Mouse (Mus musculus): ENCODE data around the gene Robo2. TPM values are rescaled to one million over a fixed set of nuclear protein-coding genes. Genes with fewer than 3 reads are reported as not detected.

Gene Robo2
- total RNA-seq, 2 experiments from 2014 or later = 0.23 to 1.0 TPM

DNA sequence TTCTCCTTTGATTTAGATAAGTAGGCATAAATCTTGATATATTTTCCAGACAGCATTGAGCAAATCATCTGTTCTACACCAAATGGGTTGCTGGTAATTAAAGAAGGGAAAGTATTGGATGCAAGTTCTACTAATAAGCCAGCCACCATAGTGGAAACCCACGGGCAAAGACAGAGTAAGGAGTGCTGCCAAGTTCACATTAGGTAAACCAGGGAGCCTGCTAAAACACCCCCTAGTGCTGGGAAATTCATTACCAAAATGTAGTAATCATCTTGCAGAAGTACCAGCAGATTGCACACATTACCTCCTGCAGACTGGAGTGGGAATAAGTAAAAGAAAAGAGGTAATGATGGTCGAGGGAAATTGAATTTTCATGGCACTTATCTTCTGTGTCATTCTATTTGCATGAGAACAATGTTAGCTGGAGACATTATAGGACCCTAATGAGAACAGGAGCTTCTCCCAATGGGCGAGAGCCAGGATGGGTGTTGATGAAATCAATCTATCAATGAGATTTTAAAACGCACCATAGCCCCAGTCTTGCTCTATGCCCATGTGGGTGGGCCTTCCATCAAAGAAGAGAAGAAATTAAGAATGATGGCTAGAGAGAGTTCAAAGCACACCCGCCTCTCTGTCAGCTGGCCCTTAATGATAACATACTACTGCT is 104.6 kb downstream of the Robo2 start:
- H3K27ac ChIP-seq = no peak overlapping the region
- no peak overlapping the region for H3K4me3 ChIP-seq
- intact Hi-C loops (cut with DNase I) = no loop called here
- DNase-seq = no peak
- no peak for TF ChIP-seq CTCF (IDR thresholded peaks at IDR 0.05)

DNA sequence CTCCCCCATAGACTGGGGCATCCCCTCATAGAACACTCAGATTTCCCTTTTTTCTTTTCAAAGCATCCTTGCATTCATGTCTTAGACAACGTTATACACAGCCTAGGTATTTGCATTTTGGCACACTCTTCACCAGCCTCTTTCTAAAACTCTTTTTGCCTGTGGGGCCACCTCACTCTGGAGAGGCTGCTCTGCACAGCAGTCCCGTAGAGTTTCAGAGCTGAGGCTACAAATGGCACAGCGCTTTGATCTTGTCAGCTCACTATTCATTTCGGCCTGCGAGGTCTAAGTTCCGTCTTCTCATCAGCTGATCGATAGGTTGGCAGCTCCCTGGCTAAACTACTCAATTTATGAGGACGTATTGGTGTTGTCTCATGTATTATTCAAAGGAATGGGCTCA is 123.7 kb downstream of the Robo2 start:
- H3K4me3 ChIP-seq = no peak overlapping the region
- no peak for DNase-seq
- intact Hi-C loops (cut with DNase I) = no loop called here
- no peak for TF ChIP-seq CTCF (IDR thresholded peaks at IDR 0.05)
- no peak overlapping the region for H3K27ac ChIP-seq

DNA sequence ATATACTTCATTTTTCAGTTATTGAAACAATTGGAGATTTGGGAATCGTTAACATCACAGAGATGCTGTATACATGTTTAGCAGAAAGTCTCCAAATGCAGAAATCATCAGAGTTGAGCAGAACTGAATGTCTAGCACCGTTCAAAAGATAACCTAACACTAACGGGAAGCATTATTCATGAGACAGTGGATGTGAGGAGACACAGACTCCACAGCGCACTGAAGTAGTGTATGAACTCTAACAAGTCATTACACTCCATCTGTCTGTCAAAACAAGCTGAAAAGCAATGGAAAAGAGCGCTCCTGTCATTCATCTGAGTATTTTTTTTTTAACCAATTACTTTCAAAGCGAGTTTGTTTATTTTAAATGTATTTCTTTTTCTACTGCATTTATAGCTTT is 129.1 kb downstream of the Robo2 start:
- intact Hi-C loops (cut with DNase I) = no loop called here
- peak overlapping the region; percentile 16; the same call in 1 of the 2 replicates for H3K27ac ChIP-seq
- no peak overlapping the region for H3K4me3 ChIP-seq
- no peak for TF ChIP-seq CTCF (IDR thresholded peaks at IDR 0.05)
- no peak for DNase-seq

DNA sequence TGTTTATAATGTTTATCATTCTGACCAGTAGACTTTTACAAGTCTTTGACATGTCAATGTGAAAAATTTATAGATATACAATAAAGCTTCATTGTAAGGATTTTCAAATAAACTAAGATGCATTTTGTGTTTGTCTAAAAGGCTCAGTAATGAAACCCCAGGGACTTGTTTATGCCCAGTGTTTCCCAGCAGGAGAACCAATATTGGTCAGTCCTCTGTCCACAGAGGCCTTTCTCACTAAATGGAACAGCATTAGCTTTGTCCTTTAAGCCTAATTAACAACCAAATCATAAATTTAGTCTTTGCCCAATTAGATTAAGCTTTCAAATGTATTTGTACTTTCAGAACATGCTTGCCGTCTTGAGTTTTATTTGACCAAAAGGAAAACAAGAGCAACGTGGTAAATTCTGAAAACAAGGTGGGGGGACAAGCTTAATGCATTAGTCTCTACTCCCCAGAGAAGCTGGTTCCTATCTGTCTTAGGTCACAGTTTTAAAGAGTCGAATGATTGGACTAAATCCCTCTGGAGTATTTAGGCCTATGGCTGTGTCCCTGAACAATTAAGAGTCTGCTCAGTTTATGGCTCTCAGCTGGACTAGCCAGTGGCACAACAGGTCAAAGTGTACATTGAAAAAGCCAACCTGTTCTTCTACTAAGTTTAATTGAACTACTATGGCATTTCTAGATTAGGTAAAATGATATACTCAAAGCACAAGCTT is 134.6 kb downstream of the Robo2 start:
- no peak for TF ChIP-seq CTCF (IDR thresholded peaks at IDR 0.05)
- intact Hi-C loops (cut with DNase I) = no loop called here

DNA sequence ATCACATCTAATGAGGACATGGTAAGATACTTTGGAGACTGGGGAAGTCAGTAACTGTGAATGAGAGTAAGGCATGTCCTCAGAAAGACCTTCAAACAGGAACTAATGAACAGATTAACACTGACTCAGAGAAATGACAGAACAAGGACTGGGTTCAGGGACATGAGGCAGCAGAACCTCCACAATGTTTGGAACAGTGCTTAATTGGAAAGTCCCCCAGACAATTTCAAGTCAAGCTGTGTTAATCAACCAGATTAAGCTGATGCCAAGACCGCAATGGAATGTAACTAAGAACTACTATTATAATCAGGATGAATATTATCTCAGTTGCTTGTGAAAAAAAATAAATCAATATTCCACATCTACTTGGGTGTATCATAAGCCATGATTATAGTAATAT is 137.0 kb downstream of the Robo2 start:
- Histone ChIP-seq H3K4me3 (no peak overlapping the region), H3K27ac (no peak overlapping the region)
- intact Hi-C loops (cut with DNase I) = no loop called here
- TF ChIP-seq CTCF (IDR thresholded peaks at IDR 0.05) = no peak
- no peak for DNase-seq

More for the DNA sequence above, 134.6 kb downstream of the Robo2 start:
- Histone ChIP-seq H3K4me3 (no peak overlapping the region), H3K27ac (no peak overlapping the region)
- no peak for DNase-seq

DNA sequence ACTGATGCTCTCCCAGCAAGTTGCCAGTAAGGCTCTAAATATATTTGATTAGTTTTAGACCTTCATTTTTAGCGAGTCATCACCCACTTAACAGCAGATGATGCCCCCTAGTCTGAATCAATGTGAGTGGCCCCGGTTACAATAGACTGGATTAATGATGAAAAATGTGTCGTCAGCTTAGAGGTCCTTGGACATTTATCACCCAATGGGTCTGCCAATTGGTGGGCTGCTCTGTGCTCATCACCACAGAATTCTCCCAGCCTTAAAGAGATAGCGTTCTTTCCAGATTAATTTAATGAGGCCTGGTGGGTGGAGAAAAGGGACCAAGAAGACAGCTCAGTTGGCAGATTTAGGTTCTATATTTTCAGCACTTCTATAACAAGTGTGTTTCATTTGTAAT is 138.6 kb downstream of the Robo2 start:
- intact Hi-C loops (cut with DNase I) = no loop called here
- no peak for DNase-seq
- Histone ChIP-seq H3K4me3 (no peak overlapping the region), H3K27ac (no peak overlapping the region)
- no peak for TF ChIP-seq CTCF (IDR thresholded peaks at IDR 0.05)

DNA sequence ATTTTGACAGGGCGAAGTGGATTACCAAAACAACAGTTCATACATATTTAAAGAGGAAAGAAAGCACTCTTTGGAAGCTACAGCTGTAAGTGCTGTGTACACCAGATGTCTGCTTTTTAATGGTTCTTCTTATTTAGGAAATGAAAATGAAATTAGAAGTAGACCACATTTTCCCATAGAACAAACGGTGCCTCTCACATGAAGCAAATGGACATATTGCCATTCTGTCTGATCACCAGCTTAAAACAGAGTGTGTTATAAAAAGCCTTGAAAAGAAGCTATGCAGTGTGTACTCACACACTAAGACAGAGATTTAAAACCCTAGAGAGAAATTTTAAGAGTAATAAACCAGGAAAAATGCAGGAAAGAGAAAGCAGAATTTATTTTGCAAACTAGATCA is 153.4 kb downstream of the Robo2 start:
- no peak for DNase-seq
- TF ChIP-seq CTCF (IDR thresholded peaks at IDR 0.05) = no peak
- Histone ChIP-seq H3K4me3 (no peak overlapping the region), H3K27ac (no peak overlapping the region)
- intact Hi-C loops (cut with DNase I) = no loop called here

DNA sequence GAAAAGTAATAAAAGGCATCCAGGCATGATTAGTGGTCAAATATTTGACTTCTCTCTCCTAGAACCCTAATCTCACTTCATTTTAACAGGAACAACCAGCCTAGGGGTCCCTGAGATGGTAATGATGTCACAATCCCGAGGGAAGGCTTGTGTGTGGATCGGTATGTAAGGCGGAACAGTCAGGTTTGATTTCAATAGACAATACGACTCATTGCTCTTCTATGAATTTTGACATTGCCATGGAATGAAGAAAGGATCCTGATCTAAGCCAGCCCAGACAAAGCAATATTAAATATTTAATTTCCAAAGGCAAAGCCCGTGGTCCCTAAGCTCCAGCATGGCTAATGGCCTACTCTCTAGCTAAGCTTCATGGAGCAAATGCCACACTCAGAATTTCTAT is 167.2 kb downstream of the Robo2 start:
- no peak for TF ChIP-seq CTCF (IDR thresholded peaks at IDR 0.05)
- H3K4me3 ChIP-seq = no peak overlapping the region

DNA sequence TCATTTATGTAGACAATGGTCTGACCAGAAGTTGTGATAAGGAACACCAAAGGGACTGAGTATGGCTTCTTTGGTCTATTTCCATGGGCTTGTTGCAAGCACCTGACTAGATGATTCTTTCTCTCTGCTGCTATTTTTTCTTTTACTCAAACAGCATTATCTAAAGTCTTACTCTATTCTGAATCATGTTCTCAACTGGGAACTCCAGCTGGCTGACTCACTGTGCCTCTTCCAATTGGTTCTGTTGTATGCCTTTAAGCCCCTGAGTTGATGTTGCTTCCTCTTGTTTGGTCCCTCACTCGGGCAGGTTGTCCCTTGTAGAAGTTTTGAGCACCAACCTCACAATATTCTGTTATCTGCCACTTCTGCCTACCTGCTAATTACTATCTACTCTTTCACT is 170.1 kb downstream of the Robo2 start:
- H3K4me3 ChIP-seq = no peak overlapping the region
- H3K27ac ChIP-seq = no peak overlapping the region
- intact Hi-C loops (cut with DNase I) = no loop called here
- DNase-seq = no peak
- TF ChIP-seq CTCF (IDR thresholded peaks at IDR 0.05) = no peak

More for the DNA sequence above, 167.2 kb downstream of the Robo2 start:
- intact Hi-C loops (cut with DNase I) = no loop called here
- no peak for DNase-seq
- H3K27ac ChIP-seq = no peak overlapping the region

DNA sequence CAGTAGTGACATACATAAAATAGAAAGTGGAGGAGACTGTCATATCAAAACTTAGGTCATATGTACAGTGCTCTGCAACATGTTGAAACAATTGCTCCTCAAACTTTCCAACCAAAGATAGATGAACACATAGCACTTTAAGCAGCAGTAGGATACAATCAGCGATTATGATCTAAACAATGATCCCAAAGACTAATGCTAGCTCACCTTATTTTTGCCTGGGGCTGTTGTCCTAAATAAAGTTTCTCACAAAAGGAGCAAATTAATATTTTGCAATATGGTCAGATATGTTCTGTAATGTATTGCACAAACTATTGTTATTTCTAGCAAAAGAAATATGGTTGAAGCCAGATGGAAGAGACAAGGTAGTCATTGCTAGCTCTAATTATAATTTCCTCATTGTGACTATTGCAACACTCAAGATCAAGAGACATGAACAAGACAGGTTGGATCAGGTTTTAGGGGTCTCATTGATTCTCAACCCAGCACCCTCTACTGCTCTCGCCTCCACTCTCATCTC is 174.2 kb downstream of the Robo2 start:
- no peak for TF ChIP-seq CTCF (IDR thresholded peaks at IDR 0.05)
- intact Hi-C loops (cut with DNase I) = no loop called here
- Histone ChIP-seq H3K27ac (no peak overlapping the region), H3K4me3 (no peak overlapping the region)
- no peak for DNase-seq

DNA sequence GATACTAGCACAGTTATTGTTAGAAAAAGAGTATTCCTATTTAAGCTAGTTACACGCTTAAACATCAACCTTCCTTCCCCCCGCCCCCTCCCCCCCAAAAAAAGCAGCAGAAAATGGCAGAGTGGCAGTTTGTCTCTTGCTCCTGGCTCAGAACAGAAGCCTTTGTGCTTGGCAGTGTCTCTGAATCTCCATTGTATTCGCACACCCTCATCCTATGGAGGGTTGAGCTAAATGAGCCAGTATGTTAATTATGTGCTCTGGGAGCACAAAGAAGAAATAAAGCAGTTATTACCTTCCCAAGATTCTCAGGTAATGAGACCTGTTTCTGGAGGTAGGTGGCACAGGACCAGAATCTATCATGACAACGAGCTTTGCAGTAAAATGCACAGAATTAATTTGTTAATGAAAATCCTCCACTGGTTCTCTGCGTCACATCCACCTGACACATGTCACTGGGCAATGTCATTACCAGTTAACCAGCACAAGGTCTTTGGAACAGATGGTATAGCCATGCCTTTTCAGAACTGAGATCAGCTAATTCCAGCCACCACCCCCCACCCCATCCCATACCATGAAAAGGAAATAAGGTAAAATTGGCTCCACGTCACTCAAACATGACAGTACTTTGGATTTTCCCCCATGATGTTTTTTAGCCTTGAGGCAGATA is 177.1 kb downstream of the Robo2 start:
- intact Hi-C loops (cut with DNase I) = no loop called here
- no peak overlapping the region for H3K27ac ChIP-seq
- DNase-seq = no peak
- no peak for TF ChIP-seq CTCF (IDR thresholded peaks at IDR 0.05)
- H3K4me3 ChIP-seq = no peak overlapping the region

DNA sequence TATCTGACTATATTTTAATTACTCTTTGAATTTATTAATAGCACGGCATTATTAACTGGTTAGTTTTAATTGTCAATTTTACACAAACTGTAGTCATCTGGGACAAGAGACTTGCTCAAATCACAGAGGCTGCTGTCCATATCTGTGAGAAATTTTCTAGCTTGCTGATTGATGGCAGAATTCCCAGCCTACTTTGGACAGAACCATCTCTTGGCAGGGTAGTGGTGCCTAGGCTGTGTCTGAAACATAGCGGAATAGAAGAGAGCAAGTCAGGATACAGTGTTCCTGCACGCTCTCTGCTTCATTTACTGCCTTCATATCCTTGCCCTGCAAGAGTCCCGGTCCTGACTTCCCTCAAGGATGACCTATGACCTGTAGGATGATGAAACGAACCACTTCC is 178.0 kb downstream of the Robo2 start:
- DNase-seq = no peak

DNA sequence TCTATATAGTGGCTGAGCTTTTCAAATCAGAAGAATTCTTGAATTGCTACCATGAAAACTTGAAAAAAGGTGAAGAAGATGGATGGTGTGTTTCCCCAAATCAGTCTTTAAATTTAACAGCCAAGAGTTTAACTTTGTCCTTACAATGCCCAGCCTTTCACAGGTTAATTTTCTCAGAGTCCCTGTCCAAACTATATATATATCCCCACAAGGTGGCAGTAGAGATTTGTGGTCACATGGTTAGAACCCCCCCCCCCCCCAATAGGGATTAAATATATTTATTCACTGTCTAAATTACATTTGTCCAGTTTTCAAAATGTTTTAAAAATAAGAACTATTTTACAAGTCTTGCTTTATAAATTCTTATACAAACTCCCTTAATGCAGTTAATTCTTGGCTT is 184.3 kb downstream of the Robo2 start:
- peak; percentile 24; the same call in 1 of the 2 replicates for TF ChIP-seq CTCF (IDR thresholded peaks at IDR 0.05)
- intact Hi-C loops (cut with DNase I) = no loop called here
- DNase-seq = no peak
- H3K4me3 ChIP-seq = no peak overlapping the region
- no peak overlapping the region for H3K27ac ChIP-seq

More for the DNA sequence above, 178.0 kb downstream of the Robo2 start:
- no peak overlapping the region for H3K4me3 ChIP-seq
- intact Hi-C loops (cut with DNase I) = no loop called here
- no peak for TF ChIP-seq CTCF (IDR thresholded peaks at IDR 0.05)
- no peak overlapping the region for H3K27ac ChIP-seq
